Mouse (Mus musculus): Measurements from ENCODE around the gene Arsk. TPM values are rescaled to one million over a fixed set of nuclear protein-coding genes. Genes with fewer than 3 reads are reported as not detected.

The Arsk gene
- total RNA-seq (2015) = 12.6 and 13.4 TPM in 2 replicates
- 10.1 and 14.7 TPM in 2 replicates for total RNA-seq (2017)

GRCm38 (mm10) chr13:76098493-76099303 is at the start of gene Arsk, which contains the start of gene Ttc37:
Gene Arsk, minus strand, starts transcription at chr13:76098660.
Gene Ttc37, plus strand, starts transcription at chr13:76098734.
- peak; percentile 84 for ATAC-seq (replicated peaks; ENCODE audit: poor library complexity)

- ATAC-seq (replicated peaks; ENCODE audit: poor library complexity) = no peak
Measured at GRCm38 (mm10) chr13:76141117-76141808, 42.8 kb upstream of the Arsk start.

GRCm38 (mm10) chr13:76138862-76139261 is 40.4 kb upstream of the Arsk start:
- no peak for ATAC-seq (replicated peaks; ENCODE audit: poor library complexity)

GRCm38 (mm10) chr13:76132415-76132814 is 34.0 kb upstream of the Arsk start:
- no peak for ATAC-seq (replicated peaks; ENCODE audit: poor library complexity)

GRCm38 (mm10) chr13:76128799-76129198 is 30.3 kb upstream of the Arsk start:
- ATAC-seq (replicated peaks; ENCODE audit: poor library complexity) = peak; percentile 55

- no peak for ATAC-seq (replicated peaks; ENCODE audit: poor library complexity)
Measured at GRCm38 (mm10) chr13:76109069-76109824, 10.8 kb upstream of the Arsk start.

GRCm38 (mm10) chr13:76101989-76102388 is 3.5 kb upstream of the Arsk start:
- no peak for ATAC-seq (replicated peaks; ENCODE audit: poor library complexity)

GRCm38 (mm10) chr13:76098116-76098492 is 356 bp downstream of the Arsk start:
- ATAC-seq (replicated peaks; ENCODE audit: poor library complexity) = peak; percentile 77

GRCm38 (mm10) chr13:76074323-76074722 is 24.1 kb downstream of the Arsk start:
- ATAC-seq (replicated peaks; ENCODE audit: poor library complexity) = 0 out of 2 replicates have a peak, but pooled peaks have one; percentile 39

- no peak for ATAC-seq (replicated peaks; ENCODE audit: poor library complexity)
Measured at GRCm38 (mm10) chr13:76064363-76064945, 34.0 kb downstream of the Arsk start.

GRCm38 (mm10) chr13:76063548-76063947 is 34.9 kb downstream of the Arsk start:
- ATAC-seq (replicated peaks; ENCODE audit: poor library complexity) = peak; percentile 54

GRCm38 (mm10) chr13:76062569-76062968 is 35.9 kb downstream of the Arsk start:
- peak; percentile 63; the same call in 1 of the 2 replicates for ATAC-seq (replicated peaks; ENCODE audit: poor library complexity)

- no peak for ATAC-seq (replicated peaks; ENCODE audit: poor library complexity)
Measured at GRCm38 (mm10) chr13:76062126-76062525, 36.3 kb downstream of the Arsk start.

- no peak for ATAC-seq (replicated peaks; ENCODE audit: poor library complexity)
Measured at GRCm38 (mm10) chr13:76059591-76059990, 38.9 kb downstream of the Arsk start.

GRCm38 (mm10) chr13:76057267-76058069 is 41.0 kb downstream of the Arsk start:
- peak; percentile 26 for ATAC-seq (replicated peaks; ENCODE audit: poor library complexity)

- no peak for ATAC-seq (replicated peaks; ENCODE audit: poor library complexity)
Measured at GRCm38 (mm10) chr13:76056896-76057266, 41.6 kb downstream of the Arsk start, which contains the start of gene Gpr150. Gene Gpr150, minus strand, starts transcription at chr13:76056996.

GRCm38 (mm10) chr13:76056261-76056724 is 42.2 kb downstream of the Arsk start:
- peak; percentile 82 for ATAC-seq (replicated peaks; ENCODE audit: poor library complexity)

GRCm38 (mm10) chr13:76055391-76056232 is 42.8 kb downstream of the Arsk start:
- ATAC-seq (replicated peaks; ENCODE audit: poor library complexity) = peak; percentile 58

- peak; percentile 48; the same call in 1 of the 2 replicates for ATAC-seq (replicated peaks; ENCODE audit: poor library complexity)
Measured at GRCm38 (mm10) chr13:76044971-76045370, 53.5 kb downstream of the Arsk start.

Data from megakaryocyte progenitor cell, adult 5-6 weeks (primary cell).